Mouse (Mus musculus): ENCODE measurements around the gene Dact3. TPM values are rescaled to one million over a fixed set of nuclear protein-coding genes. Genes with fewer than 3 reads are reported as not detected.

The Dact3 gene
- polyA plus RNA-seq (2014; fragmentation: Nextera tagmentation; extraction: Ambion mirVana) = 5.1 and 6.4 TPM in 2 replicates

GRCm38 (mm10) chr7:16875310-16875325 lies at the start of gene Dact3:
Gene Dact3 (plus strand): TSS chr7:16875317.
- no peak for ATAC-seq (ENCODE audit: low FRiP score, low TSS enrichment)
- Histone ChIP-seq H3K36me3 (ENCODE audit: control insufficient read depth, insufficient read depth, low read length) (no peaks in the 10 kb centered on the region; the same call in 1 of the 2 replicates), H3K27ac (ENCODE audit: low read depth, low read length) (peak within 1 kb of the TSS; percentile 92), H3K27me3 (ENCODE audit: control insufficient read depth, insufficient read depth, low read length) (no peaks in the 10 kb centered on the region), H3K4me3 (ENCODE audit: low read length) (peak within 1 kb of the TSS; percentile 74), H3K4me1 (ENCODE audit: control insufficient read depth, insufficient read depth, low read length) (peaks cover 4% of the 10 kb centered on the region), H3K4me2 (replicated peaks; ENCODE audit: low read depth, low read length) (peak within 1 kb of the TSS; percentile 83), H3K9ac (ENCODE audit: low read depth, low read length) (peak within 1 kb of the TSS; percentile 86), H3K9me3 (ENCODE audit: control insufficient read depth, low read length) (no peaks in the 10 kb centered on the region)
- WGBS = 10% methylated on average over 1 of the region's 1 CpGs

- no peak for ATAC-seq (ENCODE audit: low FRiP score, low TSS enrichment)
- H3K9ac ChIP-seq (ENCODE audit: low read depth, low read length) = no peak overlapping the region
Measured at GRCm38 (mm10) chr7:16825785-16826184, 49.3 kb upstream of the Dact3 start.

DNA sequence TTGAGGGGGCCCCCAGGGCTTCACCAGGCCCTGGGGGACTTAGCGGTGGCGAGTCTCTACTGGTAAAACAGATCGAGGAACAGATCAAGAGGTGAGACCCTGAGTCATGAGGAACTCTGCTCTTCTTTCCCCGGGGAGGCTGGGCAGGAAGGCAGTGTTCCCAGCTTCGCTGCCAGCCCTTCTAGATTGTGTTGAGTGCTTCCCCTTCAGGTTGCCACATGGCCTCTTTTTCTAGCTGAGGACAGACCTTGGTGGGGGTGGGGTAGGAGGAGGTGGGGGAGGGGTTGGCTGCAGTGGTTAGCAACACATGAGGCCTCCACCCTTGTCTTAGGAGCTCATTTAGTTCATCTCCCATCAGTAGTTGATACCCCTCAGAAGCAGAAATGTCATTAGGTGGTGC lies 48.5 kb upstream of the Dact3 start:
- H3K36me3 ChIP-seq (ENCODE audit: control insufficient read depth, insufficient read depth, low read length) = peaks cover 91% of the 10 kb centered on the region
- no peak overlapping the region for H3K4me2 ChIP-seq (replicated peaks; ENCODE audit: low read depth, low read length)
- ATAC-seq (ENCODE audit: low FRiP score, low TSS enrichment) = no peak
- no peak overlapping the region for H3K9ac ChIP-seq (ENCODE audit: low read depth, low read length)
- no peak overlapping the region for H3K27ac ChIP-seq (ENCODE audit: low read depth, low read length)
- no peaks in the 10 kb centered on the region; the same call in 1 of the 2 replicates for H3K4me1 ChIP-seq (ENCODE audit: control insufficient read depth, insufficient read depth, low read length)
- no peaks in the 10 kb centered on the region for H3K27me3 ChIP-seq (ENCODE audit: control insufficient read depth, insufficient read depth, low read length)
- no peaks in the 10 kb centered on the region for H3K9me3 ChIP-seq (ENCODE audit: control insufficient read depth, low read length)
- 85% methylated on average over 5 of the region's 5 CpGs for WGBS
- H3K4me3 ChIP-seq (ENCODE audit: low read length) = no peak overlapping the region

More at GRCm38 (mm10) chr7:16825785-16826184, 49.3 kb upstream of the Dact3 start:
- Histone ChIP-seq H3K9me3 (ENCODE audit: control insufficient read depth, low read length) (no peaks in the 10 kb centered on the region), H3K27ac (ENCODE audit: low read depth, low read length) (no peak overlapping the region), H3K27me3 (ENCODE audit: control insufficient read depth, insufficient read depth, low read length) (no peaks in the 10 kb centered on the region), H3K4me3 (ENCODE audit: low read length) (no peak overlapping the region), H3K4me2 (replicated peaks; ENCODE audit: low read depth, low read length) (no peak overlapping the region), H3K4me1 (ENCODE audit: control insufficient read depth, insufficient read depth, low read length) (peaks cover 4% of the 10 kb centered on the region), H3K36me3 (ENCODE audit: control insufficient read depth, insufficient read depth, low read length) (peaks cover 83% of the 10 kb centered on the region)
- WGBS = 82% methylated on average over 10 of the region's 10 CpGs

DNA sequence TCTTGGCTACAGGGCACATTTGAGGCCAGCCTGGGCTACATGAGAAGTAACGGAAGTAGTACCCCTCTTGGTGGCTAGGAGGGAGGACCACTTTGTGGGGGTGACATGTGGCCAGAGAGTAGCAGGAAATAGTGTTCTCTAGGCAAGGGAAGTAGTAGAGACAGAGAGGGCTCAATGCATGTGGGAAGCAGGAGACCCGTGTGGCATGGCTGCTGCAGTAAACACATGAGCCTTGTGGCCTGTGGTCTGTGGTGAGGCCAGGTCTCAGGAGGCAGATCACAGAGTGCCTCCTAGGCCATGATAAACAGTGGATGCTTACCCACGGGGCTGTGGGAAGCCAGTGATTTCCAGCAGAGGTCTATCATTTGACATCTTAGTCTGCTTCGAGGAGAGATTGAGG lies 47.8 kb upstream of the Dact3 start:
- Histone ChIP-seq H3K27me3 (ENCODE audit: control insufficient read depth, insufficient read depth, low read length) (no peaks in the 10 kb centered on the region), H3K36me3 (ENCODE audit: control insufficient read depth, insufficient read depth, low read length) (peaks cover 97% of the 10 kb centered on the region), H3K4me3 (ENCODE audit: low read length) (no peak overlapping the region), H3K27ac (ENCODE audit: low read depth, low read length) (no peak overlapping the region), H3K4me2 (replicated peaks; ENCODE audit: low read depth, low read length) (no peak overlapping the region), H3K9me3 (ENCODE audit: control insufficient read depth, low read length) (no peaks in the 10 kb centered on the region), H3K4me1 (ENCODE audit: control insufficient read depth, insufficient read depth, low read length) (no peaks in the 10 kb centered on the region; the same call in 1 of the 2 replicates), H3K9ac (ENCODE audit: low read depth, low read length) (no peak overlapping the region)
- no peak for ATAC-seq (ENCODE audit: low FRiP score, low TSS enrichment)
- 82% methylated on average over 4 of the region's 4 CpGs for WGBS

- Histone ChIP-seq H3K9ac (ENCODE audit: low read depth, low read length) (no peak overlapping the region), H3K9me3 (ENCODE audit: control insufficient read depth, low read length) (no peaks in the 10 kb centered on the region), H3K27ac (ENCODE audit: low read depth, low read length) (no peak overlapping the region), H3K36me3 (ENCODE audit: control insufficient read depth, insufficient read depth, low read length) (peaks cover 96% of the 10 kb centered on the region), H3K4me2 (replicated peaks; ENCODE audit: low read depth, low read length) (no peak overlapping the region), H3K4me1 (ENCODE audit: control insufficient read depth, insufficient read depth, low read length) (no peaks in the 10 kb centered on the region), H3K27me3 (ENCODE audit: control insufficient read depth, insufficient read depth, low read length) (no peaks in the 10 kb centered on the region), H3K4me3 (ENCODE audit: low read length) (no peak overlapping the region)
- ATAC-seq (ENCODE audit: low FRiP score, low TSS enrichment) = no peak
- 81% methylated on average over 9 of the region's 9 CpGs for WGBS
Measured at GRCm38 (mm10) chr7:16830449-16830848, 44.7 kb upstream of the Dact3 start.

- no peaks in the 10 kb centered on the region for H3K9me3 ChIP-seq (ENCODE audit: control insufficient read depth, low read length)
- 94% methylated on average over 18 of the region's 18 CpGs for WGBS
- H3K4me2 ChIP-seq (replicated peaks; ENCODE audit: low read depth, low read length) = no peak overlapping the region
- ATAC-seq (ENCODE audit: low FRiP score, low TSS enrichment) = no peak
- H3K9ac ChIP-seq (ENCODE audit: low read depth, low read length) = no peak overlapping the region
- H3K27ac ChIP-seq (ENCODE audit: low read depth, low read length) = no peak overlapping the region
- no peaks in the 10 kb centered on the region for H3K27me3 ChIP-seq (ENCODE audit: control insufficient read depth, insufficient read depth, low read length)
- H3K36me3 ChIP-seq (ENCODE audit: control insufficient read depth, insufficient read depth, low read length) = peaks cover 67% of the 10 kb centered on the region
- no peak overlapping the region for H3K4me3 ChIP-seq (ENCODE audit: low read length)
- no peaks in the 10 kb centered on the region for H3K4me1 ChIP-seq (ENCODE audit: control insufficient read depth, insufficient read depth, low read length)
Measured at GRCm38 (mm10) chr7:16837916-16838803, 37.0 kb upstream of the Dact3 start.

GRCm38 (mm10) chr7:16838804-16839426 lies 36.2 kb upstream of the Dact3 start:
- 85% methylated on average over 6 of the region's 6 CpGs for WGBS
- ATAC-seq (ENCODE audit: low FRiP score, low TSS enrichment) = no peak

GRCm38 (mm10) chr7:16839427-16840108 lies 35.5 kb upstream of the Dact3 start:
- ATAC-seq (ENCODE audit: low FRiP score, low TSS enrichment) = no peak
- 93% methylated on average over 12 of the region's 12 CpGs for WGBS
- Histone ChIP-seq H3K27me3 (ENCODE audit: control insufficient read depth, insufficient read depth, low read length) (no peaks in the 10 kb centered on the region), H3K4me1 (ENCODE audit: control insufficient read depth, insufficient read depth, low read length) (no peaks in the 10 kb centered on the region), H3K27ac (ENCODE audit: low read depth, low read length) (no peak overlapping the region), H3K4me2 (replicated peaks; ENCODE audit: low read depth, low read length) (no peak overlapping the region), H3K36me3 (ENCODE audit: control insufficient read depth, insufficient read depth, low read length) (peaks cover 53% of the 10 kb centered on the region), H3K4me3 (ENCODE audit: low read length) (no peak overlapping the region), H3K9ac (ENCODE audit: low read depth, low read length) (no peak overlapping the region), H3K9me3 (ENCODE audit: control insufficient read depth, low read length) (no peaks in the 10 kb centered on the region)

More at GRCm38 (mm10) chr7:16838804-16839426, 36.2 kb upstream of the Dact3 start:
- Histone ChIP-seq H3K9ac (ENCODE audit: low read depth, low read length) (no peak overlapping the region), H3K4me1 (ENCODE audit: control insufficient read depth, insufficient read depth, low read length) (no peaks in the 10 kb centered on the region), H3K4me3 (ENCODE audit: low read length) (no peak overlapping the region), H3K4me2 (replicated peaks; ENCODE audit: low read depth, low read length) (no peak overlapping the region), H3K27me3 (ENCODE audit: control insufficient read depth, insufficient read depth, low read length) (no peaks in the 10 kb centered on the region), H3K27ac (ENCODE audit: low read depth, low read length) (no peak overlapping the region), H3K9me3 (ENCODE audit: control insufficient read depth, low read length) (no peaks in the 10 kb centered on the region), H3K36me3 (ENCODE audit: control insufficient read depth, insufficient read depth, low read length) (peaks cover 60% of the 10 kb centered on the region)

DNA sequence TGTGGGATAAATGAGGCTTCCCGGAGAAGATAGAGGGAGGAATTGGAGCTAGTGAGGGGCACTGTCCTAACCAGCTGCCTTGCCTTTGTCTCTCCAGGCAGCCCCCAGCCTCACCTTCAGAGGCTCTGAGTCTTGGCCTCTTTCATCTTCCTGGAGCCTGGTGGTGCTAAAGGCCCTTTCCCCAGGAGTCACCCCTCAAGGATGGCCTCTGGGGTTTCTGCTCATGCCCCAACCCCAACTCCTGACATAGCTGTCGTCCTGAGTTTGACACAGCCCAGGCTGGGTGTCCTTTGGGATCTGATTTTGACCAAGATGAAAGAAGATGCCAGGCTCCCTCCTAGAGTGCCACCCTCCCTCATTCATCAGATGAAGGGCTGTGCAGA lies 35.0 kb upstream of the Dact3 start:
- Histone ChIP-seq H3K4me1 (ENCODE audit: control insufficient read depth, insufficient read depth, low read length) (peaks cover 3% of the 10 kb centered on the region), H3K4me2 (replicated peaks; ENCODE audit: low read depth, low read length) (no peak overlapping the region), H3K9ac (ENCODE audit: low read depth, low read length) (no peak overlapping the region), H3K27me3 (ENCODE audit: control insufficient read depth, insufficient read depth, low read length) (no peaks in the 10 kb centered on the region), H3K36me3 (ENCODE audit: control insufficient read depth, insufficient read depth, low read length) (peaks cover 48% of the 10 kb centered on the region), H3K27ac (ENCODE audit: low read depth, low read length) (no peak overlapping the region), H3K9me3 (ENCODE audit: control insufficient read depth, low read length) (no peaks in the 10 kb centered on the region), H3K4me3 (ENCODE audit: low read length) (no peak overlapping the region)
- 86% methylated on average over 2 of the region's 2 CpGs for WGBS
- no peak for ATAC-seq (ENCODE audit: low FRiP score, low TSS enrichment)
